Mouse (Mus musculus): ENCODE measurements around the gene Mcm9.

Gene Mcm9

GRCm38 (mm10) chr10:53580137-53580536, 50.1 kb downstream of the Mcm9 start:
- DNase-seq (ENCODE audit: low spot score) = no peak

GRCm38 (mm10) chr10:53568531-53568930, 61.7 kb downstream of the Mcm9 start:
- DNase-seq (ENCODE audit: low spot score) = no peak

- DNase-seq (ENCODE audit: low spot score) = no peak
Observed at GRCm38 (mm10) chr10:53565538-53565937, 64.7 kb downstream of the Mcm9 start.

- no peak for DNase-seq (ENCODE audit: low spot score)
Observed at GRCm38 (mm10) chr10:53562001-53562400, 68.2 kb downstream of the Mcm9 start.

GRCm38 (mm10) chr10:53537596-53537995, 92.6 kb downstream of the Mcm9 start:
- no peak for DNase-seq (ENCODE audit: low spot score)

- no peak for DNase-seq (ENCODE audit: low spot score)
Observed at GRCm38 (mm10) chr10:53532297-53532696, 97.9 kb downstream of the Mcm9 start.

- DNase-seq (ENCODE audit: low spot score) = peak; percentile 10
Observed at GRCm38 (mm10) chr10:53527838-53528773, 102.1 kb downstream of the Mcm9 start.

GRCm38 (mm10) chr10:53527344-53527743, 102.9 kb downstream of the Mcm9 start:
- DNase-seq (ENCODE audit: low spot score) = no peak

GRCm38 (mm10) chr10:53526350-53526749, 103.9 kb downstream of the Mcm9 start:
- DNase-seq (ENCODE audit: low spot score) = no peak

GRCm38 (mm10) chr10:53525265-53525976, 104.8 kb downstream of the Mcm9 start:
- DNase-seq (ENCODE audit: low spot score) = no peak

GRCm38 (mm10) chr10:53519068-53519954, 110.9 kb downstream of the Mcm9 start:
- DNase-seq (ENCODE audit: low spot score) = no peak

- DNase-seq (ENCODE audit: low spot score) = no peak
Observed at GRCm38 (mm10) chr10:53518599-53518913, 111.7 kb downstream of the Mcm9 start.

- DNase-seq (ENCODE audit: low spot score) = no peak
Observed at GRCm38 (mm10) chr10:53517770-53518598, 112.3 kb downstream of the Mcm9 start.

GRCm38 (mm10) chr10:53512491-53512890, 117.7 kb downstream of the Mcm9 start:
- DNase-seq (ENCODE audit: low spot score) = no peak

GRCm38 (mm10) chr10:53509158-53509773, 121.0 kb downstream of the Mcm9 start:
- peak; percentile 34 for DNase-seq (ENCODE audit: low spot score)

GRCm38 (mm10) chr10:53508676-53509075, 121.6 kb downstream of the Mcm9 start:
- no peak for DNase-seq (ENCODE audit: low spot score)

- DNase-seq (ENCODE audit: low spot score) = no peak
Observed at GRCm38 (mm10) chr10:53505526-53505925, 124.7 kb downstream of the Mcm9 start.

GRCm38 (mm10) chr10:53505069-53505468, 125.2 kb downstream of the Mcm9 start:
- DNase-seq (ENCODE audit: low spot score) = no peak

- peak; percentile 45 for DNase-seq (ENCODE audit: low spot score)
Observed at GRCm38 (mm10) chr10:53502875-53503816, 127.1 kb downstream of the Mcm9 start.

GRCm38 (mm10) chr10:53502471-53502870, 127.8 kb downstream of the Mcm9 start:
- DNase-seq (ENCODE audit: low spot score) = no peak
